Mouse (Mus musculus) midbrain, postnatal 0 days (tissue): ENCODE measurements around the gene Asb8. TPM values are rescaled to one million over a fixed set of nuclear protein-coding genes. Genes with fewer than 3 reads are reported as not detected.

ENCODE experiments used
- ATAC-seq: fragments of 200-750 bp; cut with Nextera tagmentation; 2 replicates; pipeline ENCODE4 v1.8.0; 2017; ENCODE audit warnings: moderate number of reproducible peaks, mild to moderate bottlenecking, moderate TSS enrichment, moderate library complexity; ENCODE audit not compliant: low FRiP score
- DNase-seq: peaks from one replicate; pipeline ENCODE4 v3.0.0-alpha.2; 2015; ENCODE audit warnings: low spot score
- H3K27ac ChIP-seq: fragments of 300-500 bp; sonication (generic); 2 replicates; pipeline ENCODE4 v1.5.1; 2014; ENCODE audit warnings: low read depth, mild to moderate bottlenecking, low read length, mixed read lengths
- H3K27me3 ChIP-seq: fragments of 300-500 bp; sonication (generic); 2 replicates; pipeline ENCODE4 v1.6.1; 2014; ENCODE audit warnings: low read length, control low read depth, mixed read lengths; ENCODE audit not compliant: insufficient read depth
- H3K36me3 ChIP-seq: fragments of 300-500 bp; sonication (generic); 2 replicates; pipeline ENCODE4 v1.6.1; 2014; ENCODE audit warnings: low read length, control low read depth, mixed read lengths; ENCODE audit not compliant: insufficient read depth
- H3K4me1 ChIP-seq: fragments of 300-500 bp; sonication (generic); 2 replicates; pipeline ENCODE4 v1.6.1; 2014; ENCODE audit warnings: mild to moderate bottlenecking, control low read depth, antibody characterized with exemption, low read length, mixed read lengths; ENCODE audit not compliant: insufficient read depth
- H3K4me2 ChIP-seq: fragments of 300-500 bp; sonication (generic); 2 replicates; pipeline ENCODE4 v1.6.1; 2014; ENCODE audit warnings: low read depth, mild to moderate bottlenecking, low read length, mixed read lengths; ENCODE audit not compliant: poor library complexity, severe bottlenecking
- H3K4me3 ChIP-seq: fragments of 300-500 bp; sonication (generic); 2 replicates; pipeline ENCODE4 v1.5.1; 2014; ENCODE audit warnings: low read depth, mild to moderate bottlenecking, low read length, moderate library complexity
- H3K9ac ChIP-seq: fragments of 300-500 bp; sonication (generic); replicated peaks from 2 replicates; pipeline ENCODE4 v1.6.1; 2014; ENCODE audit warnings: mild to moderate bottlenecking, low read length, moderate library complexity, mixed read lengths; ENCODE audit not compliant: poor library complexity, severe bottlenecking
- H3K9me3 ChIP-seq: fragments of 300-500 bp; sonication (generic); 2 replicates; pipeline ENCODE4 v1.6.1; 2016; ENCODE audit warnings: low read length, control low read depth
- CTCF ChIP-seq: IDR thresholded peaks from 2 replicates; pipeline ENCODE4 v1.5.1; 2016; ENCODE audit warnings: antibody characterized with exemption, mild to moderate bottlenecking
- WGBS: fragments of 180-500 bp; shearing (Covaris S2); extraction: QIAGEN DNeasy Blood & Tissue Kit; methylation state at CpG from one replicate; pipeline ENCODE4 v1.1.7; 2014; 5-methylcytosine and 5-hydroxymethylcytosine counted together
- polyA plus RNA-seq: library from polyadenylated mRNA; unstranded; fragments of >200 nt; fragmentation: Nextera tagmentation; extraction: Ambion mirVana; gene quantifications from 2 replicates; pipeline ENCODE4 v1.2.1, GENCODE M21; 2015
- total RNA-seq: library from RNA; depleted of rRNA; stranded (reverse); fragments of >200 nt; gene quantifications from 2 replicates; pipeline ENCODE4 v1.2.3, GENCODE M21; 2014; rRNA removed

Gene Asb8
- total RNA-seq (60.5 and 72.7 TPM in 2 replicates), polyA plus RNA-seq (59.2 and 64.9 TPM in 2 replicates)

GRCm38 (mm10) chr15:98165525-98165924, at the start of gene Asb8:
Gene Asb8, minus strand, starts transcription at chr15:98165625.
- no peak for TF ChIP-seq CTCF
- H3K4me1 ChIP-seq: 0 out of 2 replicates have a peak, but pooled peaks cover 4% of the 10 kb centered on the region
- DNase-seq: no peak
- no peaks in the 10 kb centered on the region for H3K36me3 ChIP-seq
- H3K27ac ChIP-seq: no peak within 1 kb of the TSS
- 0 out of 2 replicates have a peak within 1 kb of the TSS, but pooled peaks have one; percentile 66 for H3K4me3 ChIP-seq
- H3K27me3 ChIP-seq: no peaks in the 10 kb centered on the region
- peak within 1 kb of the TSS; percentile 84; the same call in 1 of the 2 replicates for H3K4me2 ChIP-seq
- H3K9me3 ChIP-seq: no peaks in the 10 kb centered on the region
- no peak within 1 kb of the TSS for H3K9ac ChIP-seq
- ATAC-seq: no peak
- 91% methylated on average over 5 of the region's 5 CpGs for WGBS

DNA sequence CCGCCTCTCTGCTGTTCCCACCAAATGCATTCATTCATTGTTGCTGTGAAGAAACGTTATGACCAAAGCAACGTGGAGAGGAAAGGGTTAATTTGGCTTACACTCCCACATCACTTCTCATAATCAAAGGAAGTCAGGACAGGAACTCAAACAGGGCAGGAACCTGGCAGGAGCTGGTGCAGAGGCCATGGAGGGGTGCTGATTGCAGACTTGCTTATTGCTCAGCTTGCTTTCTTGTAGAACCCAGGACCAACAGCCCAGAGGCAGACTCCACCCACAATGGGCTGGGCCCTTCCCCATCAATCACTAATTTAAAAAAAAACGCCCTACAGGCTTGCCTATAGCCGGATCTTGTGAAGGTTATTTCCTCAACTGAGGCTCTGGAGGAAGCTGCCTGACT, 48.7 kb upstream of the Asb8 start:
- Histone ChIP-seq H3K9ac (no peak overlapping the region), H3K27me3 (no peaks in the 10 kb centered on the region), H3K4me1 (no peaks in the 10 kb centered on the region), H3K9me3 (no peaks in the 10 kb centered on the region), H3K36me3 (no peaks in the 10 kb centered on the region), H3K4me2 (no peak overlapping the region), H3K27ac (no peak overlapping the region), H3K4me3 (no peak overlapping the region)
- DNase-seq (no peak), ATAC-seq (no peak)
- WGBS: 72% methylated on average over 5 of the region's 5 CpGs
- no peak for TF ChIP-seq CTCF

- Histone ChIP-seq H3K4me2 (no peak overlapping the region), H3K27me3 (no peaks in the 10 kb centered on the region), H3K27ac (no peak overlapping the region), H3K4me1 (no peaks in the 10 kb centered on the region), H3K9ac (no peak overlapping the region), H3K36me3 (no peaks in the 10 kb centered on the region), H3K4me3 (no peak overlapping the region), H3K9me3 (no peaks in the 10 kb centered on the region)
- 81% methylated on average over 5 of the region's 5 CpGs for WGBS
- no peak for ATAC-seq
- DNase-seq: no peak
- no peak for TF ChIP-seq CTCF
These were observed 48.0 kb upstream of the Asb8 start for GRCm38 (mm10) chr15:98213336-98213870.

- Histone ChIP-seq H3K27me3 (no peaks in the 10 kb centered on the region), H3K4me1 (no peaks in the 10 kb centered on the region), H3K27ac (no peak overlapping the region), H3K36me3 (no peaks in the 10 kb centered on the region), H3K4me3 (no peak overlapping the region), H3K4me2 (no peak overlapping the region), H3K9me3 (no peaks in the 10 kb centered on the region), H3K9ac (no peak overlapping the region)
- DNase-seq (no peak), ATAC-seq (no peak)
- WGBS: 78% methylated on average over 7 of the region's 7 CpGs
- TF ChIP-seq CTCF: no peak
These were observed 44.3 kb upstream of the Asb8 start for GRCm38 (mm10) chr15:98209676-98210075.

DNA sequence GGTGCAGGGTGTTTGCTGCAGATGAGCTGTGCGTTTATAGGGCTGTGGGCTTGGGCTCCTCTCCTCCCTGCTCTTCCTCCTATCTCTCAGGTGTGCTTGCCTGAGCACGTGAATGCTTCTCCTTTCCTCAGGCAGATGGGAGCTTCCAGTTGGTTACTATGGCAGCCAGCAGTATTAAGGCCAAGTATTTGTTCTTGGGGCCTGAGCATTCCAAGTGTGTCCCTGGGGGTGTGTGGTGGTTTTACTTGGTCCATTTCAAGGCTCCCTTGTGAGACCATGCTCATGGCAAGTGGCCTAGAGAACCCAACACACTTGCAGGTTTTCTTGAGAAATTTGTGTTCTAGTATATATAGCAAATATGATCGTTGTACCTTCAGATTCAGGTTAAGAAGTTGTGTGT, 30.0 kb upstream of the Asb8 start, which contains the start of gene Olfr288:
Gene Olfr288 (minus strand): TSS at position 101 of the 400 bp plus-strand sequence.
- H3K4me2 ChIP-seq: no peak within 1 kb of the TSS
- no peak for DNase-seq
- no peaks in the 10 kb centered on the region for H3K36me3 ChIP-seq
- no peak within 1 kb of the TSS for H3K9ac ChIP-seq
- TF ChIP-seq CTCF: no peak
- no peak for ATAC-seq
- 57% methylated on average over 3 of the region's 3 CpGs for WGBS
- H3K4me1 ChIP-seq: no peaks in the 10 kb centered on the region
- no peak within 1 kb of the TSS for H3K27ac ChIP-seq
- no peaks in the 10 kb centered on the region for H3K9me3 ChIP-seq
- no peak within 1 kb of the TSS for H3K4me3 ChIP-seq
- no peaks in the 10 kb centered on the region for H3K27me3 ChIP-seq

DNA sequence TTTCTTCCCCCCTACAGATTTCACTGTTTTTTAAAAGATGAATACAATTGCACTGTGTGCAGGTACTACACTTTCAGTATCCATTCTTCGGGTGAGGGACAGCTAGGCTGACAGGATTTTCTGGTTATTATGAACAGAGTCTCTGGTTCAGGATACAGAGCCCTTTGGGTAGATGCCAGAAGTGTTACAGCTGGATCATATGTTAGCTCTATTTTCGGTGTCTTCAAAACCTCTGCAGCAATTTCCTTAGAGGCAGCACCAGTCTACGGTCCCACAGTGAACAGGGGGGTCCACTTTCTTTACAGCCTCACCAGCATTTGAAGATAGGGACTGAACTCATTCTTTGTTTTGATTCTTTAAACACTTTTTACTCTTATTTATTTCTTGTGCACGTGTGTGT, 19.0 kb upstream of the Asb8 start:
- no peak for ATAC-seq
- DNase-seq: no peak
- Histone ChIP-seq H3K4me1 (0 out of 2 replicates have a peak, but pooled peaks cover 3% of the 10 kb centered on the region), H3K9me3 (no peaks in the 10 kb centered on the region), H3K4me2 (no peak overlapping the region), H3K36me3 (no peaks in the 10 kb centered on the region), H3K4me3 (no peak overlapping the region), H3K27me3 (no peaks in the 10 kb centered on the region), H3K9ac (no peak overlapping the region), H3K27ac (no peak overlapping the region)
- no peak for TF ChIP-seq CTCF
- WGBS: 53% methylated on average over 4 of the region's 4 CpGs
